Mouse (Mus musculus): ENCODE results near the gene S100pbp.

DNA sequence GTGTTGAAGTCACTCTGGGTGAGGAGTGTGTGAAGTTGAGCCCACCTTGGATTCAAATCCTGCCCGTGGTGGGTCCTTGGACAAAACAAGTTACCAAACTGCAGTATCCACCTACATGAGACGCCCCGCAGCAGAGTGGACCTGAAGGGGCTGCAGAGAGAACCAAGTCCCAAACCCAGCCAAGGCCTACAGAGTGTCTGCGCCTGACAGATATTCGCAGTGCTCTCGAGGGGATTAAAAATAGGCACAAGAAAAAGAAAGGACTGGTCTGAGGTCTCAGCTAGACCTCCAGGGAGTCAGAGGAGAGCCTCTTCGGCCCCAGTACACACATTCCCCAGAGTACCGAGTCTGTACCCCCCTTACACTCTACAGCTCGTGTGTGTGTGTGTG is 53.3 kb downstream of the S100pbp start:
- TF ChIP-seq POLR2A (IDR thresholded peaks at IDR 0.05; ENCODE audit: borderline replicate concordance, insufficient read depth, low read length) (no peak), CTCF (IDR thresholded peaks at IDR 0.05; ENCODE audit: borderline replicate concordance, insufficient read depth, low read depth, low read length) (no peak)
